In the genomic region with DNA sequence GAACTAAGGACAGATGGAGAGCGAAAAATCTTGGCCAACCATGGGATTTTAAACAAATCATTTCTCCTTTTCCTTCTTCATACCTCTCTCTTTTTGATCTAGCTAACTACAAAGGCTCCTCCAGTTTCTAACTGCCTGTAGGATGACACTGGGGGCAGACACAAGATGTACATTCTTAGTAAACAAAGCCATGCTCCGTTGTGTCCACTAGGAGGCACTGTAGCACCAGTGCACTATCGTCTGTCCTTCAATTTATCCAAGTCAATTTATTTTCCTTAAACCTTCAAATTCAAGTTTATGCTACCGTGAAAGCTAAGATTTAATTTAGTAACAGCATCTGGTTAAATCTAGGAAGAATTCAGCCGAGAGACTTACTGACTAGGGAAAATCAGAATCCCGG, we compare ENCODE assay signal across 8 mouse cellular contexts. TPM values are rescaled to one million over a fixed set of nuclear protein-coding genes. Genes with fewer than 3 reads are reported as not detected.
DNase-seq lines count a peak whose midpoint lies in the region; ATAC-seq and TF ChIP-seq lines count a peak whose summit lies in the region.

No protein-coding gene starts in this region.

- H3ac ChIP-seq in myocyte (ENCODE audit: control insufficient read depth, insufficient read length), result no peak overlapping the region

- H3K4me2 ChIP-seq in forebrain, embryonic 14.5 days (ENCODE audit: low read length), result no peak overlapping the region
- no peak overlapping the region for H3K4me2 ChIP-seq in forebrain, embryonic 16.5 days (ENCODE audit: low read length)
- 0 out of 2 replicates have a peak overlapping the region, but pooled peaks have one; percentile 3 for H3K4me2 ChIP-seq in kidney, embryonic 16.5 days (replicated peaks; ENCODE audit: low read depth, low read length)
- H3K4me2 ChIP-seq in myocyte (ENCODE audit: low read depth), result peak overlapping the region; percentile 50

- TF ChIP-seq POLR2A in myocyte (IDR thresholded peaks at IDR 0.05; ENCODE audit: insufficient read length, low read depth), result no peak

- H3K4me1 ChIP-seq in forebrain, embryonic 14.5 days (ENCODE audit: control insufficient read depth, insufficient read depth, low read length), result no peaks in the 10 kb centered on the region
- H3K4me1 ChIP-seq in forebrain, embryonic 16.5 days (replicated peaks; ENCODE audit: control insufficient read depth, insufficient read depth, low read length), result no peaks in the 10 kb centered on the region
- peaks cover 10% of the 10 kb centered on the region for H3K4me1 ChIP-seq in kidney, embryonic 16.5 days (ENCODE audit: insufficient read depth, low read length)

- no peaks in the 10 kb centered on the region for H3K36me3 ChIP-seq in forebrain, embryonic 14.5 days (ENCODE audit: control insufficient read depth, insufficient read depth, low read length)
- H3K36me3 ChIP-seq in forebrain, embryonic 16.5 days (ENCODE audit: control insufficient read depth, insufficient read depth), result no peaks in the 10 kb centered on the region
- H3K36me3 ChIP-seq in kidney, embryonic 16.5 days (ENCODE audit: insufficient read depth, low read length), result no peaks in the 10 kb centered on the region
- H3K36me3 ChIP-seq in myocyte (ENCODE audit: control insufficient read depth, insufficient read depth), result no peaks in the 10 kb centered on the region

- no peak overlapping the region for H3K9ac ChIP-seq in forebrain, embryonic 14.5 days (ENCODE audit: low read length)
- H3K9ac ChIP-seq in forebrain, embryonic 16.5 days (replicated peaks; ENCODE audit: low read depth, low read length), result no peak overlapping the region
- no peak overlapping the region for H3K9ac ChIP-seq in kidney, embryonic 16.5 days (replicated peaks; ENCODE audit: low read length)

- 20% methylated on average over 6 of the region's 6 CpGs for WGBS in forebrain, embryonic 14.5 days
- 17% methylated on average over 6 of the region's 6 CpGs for WGBS in forebrain, embryonic 16.5 days
- 21% methylated on average over 6 of the region's 6 CpGs for WGBS in kidney, embryonic 16.5 days

- no peaks in the 10 kb centered on the region for H3K9me3 ChIP-seq in forebrain, embryonic 14.5 days (replicated peaks; ENCODE audit: control insufficient read depth, low read length)
- no peaks in the 10 kb centered on the region for H3K9me3 ChIP-seq in forebrain, embryonic 16.5 days (ENCODE audit: control insufficient read depth, low read length)
- no peaks in the 10 kb centered on the region for H3K9me3 ChIP-seq in kidney, embryonic 16.5 days (ENCODE audit: low read length)

- no peak overlapping the region for H3K27ac ChIP-seq in forebrain, embryonic 14.5 days (ENCODE audit: low read depth, low read length)
- no peak overlapping the region for H3K27ac ChIP-seq in forebrain, embryonic 16.5 days (ENCODE audit: low read length)
- H3K27ac ChIP-seq in kidney, embryonic 16.5 days (ENCODE audit: low read length), result 0 out of 2 replicates have a peak overlapping the region, but pooled peaks have one; percentile 53

- no peaks in the 10 kb centered on the region for H3K79me2 ChIP-seq in myocyte (ENCODE audit: control insufficient read depth, insufficient read depth)

- no peak overlapping the region for H3K4me3 ChIP-seq in forebrain, embryonic 14.5 days (ENCODE audit: low read depth, low read length)
- no peak overlapping the region for H3K4me3 ChIP-seq in forebrain, embryonic 16.5 days (replicated peaks; ENCODE audit: low read length)
- no peak overlapping the region for H3K4me3 ChIP-seq in kidney, embryonic 16.5 days (ENCODE audit: low read length)
- no peak overlapping the region for H3K4me3 ChIP-seq in myocyte

- ATAC-seq in forebrain, embryonic 14.5 days, result no peak
- no peak for ATAC-seq in forebrain, embryonic 16.5 days
- no peak for ATAC-seq in kidney, embryonic 16.5 days (ENCODE audit: low FRiP score, low TSS enrichment)
- no peak for ATAC-seq in frontal cortex, adult (ENCODE audit: low TSS enrichment)

- peak; percentile 76 for DNase-seq in forebrain, embryonic 14.5 days (ENCODE audit: low spot score)
- DNase-seq in right cerebral cortex, postnatal 4 days, result peak; percentile 35
- no peak for DNase-seq in right cerebral cortex, postnatal 36 days (ENCODE audit: low spot score in 2 of 2)
- DNase-seq in embryo, embryonic 11 days, result peak; percentile 80

- H3K27me3 ChIP-seq in forebrain, embryonic 14.5 days (replicated peaks; ENCODE audit: control insufficient read depth, insufficient read depth, low read length), result no peaks in the 10 kb centered on the region
- no peaks in the 10 kb centered on the region for H3K27me3 ChIP-seq in forebrain, embryonic 16.5 days (replicated peaks; ENCODE audit: control insufficient read depth, insufficient read depth, low read length)
- H3K27me3 ChIP-seq in kidney, embryonic 16.5 days (ENCODE audit: insufficient read depth, low read length), result no peaks in the 10 kb centered on the region
- H3K27me3 ChIP-seq in myocyte (ENCODE audit: control insufficient read depth, insufficient read depth, insufficient read length), result no peaks in the 10 kb centered on the region

TF ChIP-seq in myocyte, 11 proteins besides CTCF, POLR2A, EP300 and RAD21:
- TF ChIP-seq MYOG (IDR thresholded peaks at IDR 0.05; ENCODE audit: control insufficient read depth in 1 of 3, insufficient read depth in 1 of 3, insufficient read length in 2 of 3, low read depth in 2 of 3) (no peak), TCF3 (IDR thresholded peaks at IDR 0.05; ENCODE audit: insufficient read length, low read depth) (no peak), MYOD1 (IDR thresholded peaks at IDR 0.05; ENCODE audit: control insufficient read depth in 1 of 3, insufficient read length in 2 of 3, low read depth in 2 of 3) (no peak)

RNA-seq across cellular contexts. Expression of gene Agps, which starts 45.9 kb away (rescaled TPM):
- polyA plus RNA-seq in forebrain, embryonic 14.5 days (2014; fragmentation: Nextera tagmentation; extraction: Ambion mirVana), result 18.5 and 21.0 TPM in 2 replicates
- polyA plus RNA-seq in forebrain, embryonic 16.5 days (2015; fragmentation: Nextera tagmentation; extraction: Ambion mirVana), result 26.2 and 26.8 TPM in 2 replicates
- polyA plus RNA-seq in kidney, embryonic 16.5 days (2015; fragmentation: Nextera tagmentation; extraction: Ambion mirVana), result 39.2 and 40.0 TPM in 2 replicates
- polyA plus RNA-seq in myocyte (2012; fragmentation: generic; extraction: Trizol), result 18.2 TPM

Comparison
In these comparisons a context has a peak if more than half of its experiments do, and no peak if none do; other contexts are left out.
1. DNase-seq: peak in forebrain, embryonic 14.5 days (single experiment), right cerebral cortex, postnatal 4 days (single experiment) and embryo, embryonic 11 days (single experiment); none in right cerebral cortex, postnatal 36 days (0 of 2).
2. H3K4me2 ChIP-seq: peak in kidney, embryonic 16.5 days (single experiment) and myocyte (single experiment); none in forebrain, embryonic 14.5 days (single experiment) and forebrain, embryonic 16.5 days (single experiment).